ENCODE assay signal across 10 mouse cellular contexts in genomic region chr19:25315458-25315889, GRCm38 (mm10).
A peak's percentile ranks its signal among the peaks of the same experiment; 100 is the strongest.
DNase-seq lines count a peak whose midpoint lies in the region; ATAC-seq and TF ChIP-seq lines count a peak whose summit lies in the region.
"Had no signal": no experiment of that assay in that cellular context is flagged by ENCODE, and none has a peak within 500 bp of the region (broad histone marks: within the 10 kb centered on the region; RNA-seq: fewer than 3 reads in every experiment).

No protein-coding gene starts in this region.

- H3K27me3 ChIP-seq in lung, postnatal 0 days (replicated peaks; ENCODE audit: insufficient read depth, low read length): no peaks in the 10 kb centered on the region
- no peaks in the 10 kb centered on the region for H3K27me3 ChIP-seq in forebrain, embryonic 12.5 days

- no peak overlapping the region for H3K4me2 ChIP-seq in lung, postnatal 0 days (replicated peaks; ENCODE audit: low read depth, low read length)
- no peak overlapping the region for H3K4me2 ChIP-seq in forebrain, embryonic 12.5 days

- no peak overlapping the region for H3K9ac ChIP-seq in lung, postnatal 0 days (replicated peaks; ENCODE audit: low read depth)
- H3K9ac ChIP-seq in forebrain, embryonic 12.5 days: no peak overlapping the region

- no peak overlapping the region for H3K27ac ChIP-seq in lung, postnatal 0 days (ENCODE audit: low read length)
- no peak overlapping the region for H3K27ac ChIP-seq in forebrain, embryonic 12.5 days
- H3K27ac ChIP-seq: heart, adult 2 months had no signal

- no peaks in the 10 kb centered on the region for H3K4me1 ChIP-seq in lung, postnatal 0 days (ENCODE audit: insufficient read depth, low read depth, low read length)
- H3K4me1 ChIP-seq in forebrain, embryonic 12.5 days: peaks cover 17% of the 10 kb centered on the region

- no peaks in the 10 kb centered on the region for H3K36me3 ChIP-seq in lung, postnatal 0 days (ENCODE audit: insufficient read depth, low read length)
- H3K36me3 ChIP-seq in forebrain, embryonic 12.5 days (replicated peaks): no peaks in the 10 kb centered on the region

- WGBS in lung, postnatal 0 days: 21% methylated on average over 14 of the region's 14 CpGs
- WGBS in forebrain, embryonic 12.5 days: 79% methylated on average over 14 of the region's 14 CpGs

- ATAC-seq in lung, postnatal 0 days: peak; percentile 84
- no peak for ATAC-seq in forebrain, embryonic 12.5 days (ENCODE audit: low FRiP score)

- no peak overlapping the region for H3K4me3 ChIP-seq in lung, postnatal 0 days (ENCODE audit: low read depth, low read length)
- H3K4me3 ChIP-seq in forebrain, embryonic 12.5 days (replicated peaks): no peak overlapping the region
- H3K4me3 ChIP-seq: heart, adult 2 months had no signal

- TF ChIP-seq EP300 in lung, postnatal 0 days (IDR thresholded peaks at IDR 0.05): peak; percentile 60; the same call in 1 of the 2 replicates

- DNase-seq in embryo, embryonic 10 days (ENCODE audit: low spot score): peak; percentile 17
- DNase-seq in embryo, embryonic 9.5 days (ENCODE audit: extremely low spot score): no peak
- peak; percentile 8 to 11 for DNase-seq in spleen, adult 18-20 months
- no peak for DNase-seq in spleen, postnatal 14 days (ENCODE audit: low spot score in 2 of 2)
- peak; percentile 49 for DNase-seq in lung, postnatal 0 days (ENCODE audit: low spot score)
- DNase-seq in telencephalon, adult 2 months (ENCODE audit: low read depth, low spot score): peak; percentile 24
- no peak for DNase-seq in MN1 (ENCODE audit: low spot score)
- DNase-seq: embryo, embryonic 11 days had no signal

- no peaks in the 10 kb centered on the region for H3K9me3 ChIP-seq in lung, postnatal 0 days (ENCODE audit: low read length)
- H3K9me3 ChIP-seq in forebrain, embryonic 12.5 days: no peaks in the 10 kb centered on the region

- no peak for TF ChIP-seq CTCF in lung, postnatal 0 days (IDR thresholded peaks at IDR 0.05)

Comparison
In these comparisons a context has a peak if more than half of its experiments do, and no peak if none do; other contexts are left out.
1. DNase-seq: peak in embryo, embryonic 10 days (single experiment), spleen, adult 18-20 months (2 of 2), lung, postnatal 0 days (single experiment) and telencephalon, adult 2 months (single experiment); none in embryo, embryonic 9.5 days (single experiment), spleen, postnatal 14 days (0 of 2) and MN1 (single experiment).